Mouse (Mus musculus) liver, postnatal 0 days (tissue): ENCODE results near the gene Nacc1.

ENCODE experiments used
- CTCF ChIP-seq: sonication (generic); IDR thresholded peaks from 2 replicates; pipeline ENCODE4 v1.5.1; 2016; ENCODE audit warnings: antibody characterized with exemption, low read depth
- EP300 ChIP-seq: IDR thresholded peaks from 2 replicates; pipeline ENCODE4 v1.6.1; 2016; ENCODE audit warnings: antibody characterized with exemption, low read depth, mild to moderate bottlenecking

DNA sequence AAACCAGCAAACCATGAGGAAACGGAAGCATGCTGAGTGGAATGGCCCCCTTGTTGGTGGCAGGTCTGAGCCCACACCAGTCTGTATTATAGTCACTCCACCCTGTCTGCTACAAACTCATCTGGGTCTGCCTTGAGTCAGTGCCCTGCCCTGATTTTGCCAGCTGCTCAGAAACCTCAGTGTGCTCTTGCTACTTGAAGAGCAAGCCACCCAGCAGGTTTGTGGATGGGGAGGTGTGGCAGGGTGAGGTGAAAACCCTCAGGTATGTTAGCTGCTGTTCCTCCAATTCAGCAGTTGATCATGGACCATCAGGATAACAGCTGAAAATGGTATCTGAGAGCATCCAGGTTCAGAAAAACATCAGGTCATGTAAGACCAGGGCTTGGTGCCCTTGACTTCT lies 19.6 kb downstream of the Nacc1 start:
- TF ChIP-seq CTCF, result no peak
- no peak for TF ChIP-seq EP300
